Mouse (Mus musculus) brain, embryonic 14.5 days (tissue): ENCODE data around the gene Ggt5.

ENCODE experiments used
- CTCF ChIP-seq: fragments of 200-500 bp; IDR thresholded peaks from 2 replicates; pipeline ENCODE4 v1.5.1; 2012; ENCODE audit warnings: inconsistent platforms, mild to moderate bottlenecking, moderate library complexity, borderline replicate concordance; ENCODE audit not compliant: insufficient read depth, insufficient read length; ENCODE audit errors: extremely low read depth
- POLR2A ChIP-seq: fragments of 200-500 bp; IDR thresholded peaks from 2 replicates; pipeline ENCODE4 v1.6.1; 2012; ENCODE audit warnings: mild to moderate bottlenecking, inconsistent platforms, borderline replicate concordance; ENCODE audit not compliant: poor library complexity, insufficient read depth, insufficient read length, severe bottlenecking; ENCODE audit errors: extremely low read depth

- TF ChIP-seq CTCF (no peak), POLR2A (no peak)
Observed at GRCm38 (mm10) chr10:75636084-75636786, 47.1 kb downstream of the Ggt5 start.
